Mouse (Mus musculus): ENCODE measurements around the gene Sema4g.

The Sema4g gene

GRCm38 (mm10) chr19:45003740-45004516 is 15.0 kb downstream of the Sema4g start:
- DNase-seq (ENCODE audit: low spot score in 2 of 2), result no peak

DNA sequence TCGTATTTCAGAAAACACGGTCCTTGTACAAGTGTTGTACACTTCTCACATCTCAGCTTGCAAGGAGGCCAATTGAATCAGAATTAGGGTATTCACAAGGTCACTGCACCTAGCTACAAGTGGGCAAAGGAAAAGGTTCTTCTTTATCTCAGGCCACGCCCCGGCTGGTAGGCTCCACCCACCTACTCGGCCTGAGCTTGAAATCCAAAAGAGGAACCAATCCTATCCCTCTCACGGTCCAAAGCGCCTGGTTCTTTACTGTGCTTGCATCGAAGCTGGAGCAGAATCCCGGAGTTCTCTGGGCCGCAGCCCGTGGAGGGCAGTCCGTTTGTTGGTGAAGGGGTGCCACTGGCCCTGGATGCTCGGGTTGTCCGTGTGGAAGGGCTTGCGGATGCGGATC is 16.5 kb downstream of the Sema4g start, which contains the start of gene Twnk:
Twnk (plus strand) TSS at position 220 of the 400 bp plus-strand sequence.
- peak; percentile 66 to 75 for DNase-seq (ENCODE audit: low spot score in 2 of 2)

DNA sequence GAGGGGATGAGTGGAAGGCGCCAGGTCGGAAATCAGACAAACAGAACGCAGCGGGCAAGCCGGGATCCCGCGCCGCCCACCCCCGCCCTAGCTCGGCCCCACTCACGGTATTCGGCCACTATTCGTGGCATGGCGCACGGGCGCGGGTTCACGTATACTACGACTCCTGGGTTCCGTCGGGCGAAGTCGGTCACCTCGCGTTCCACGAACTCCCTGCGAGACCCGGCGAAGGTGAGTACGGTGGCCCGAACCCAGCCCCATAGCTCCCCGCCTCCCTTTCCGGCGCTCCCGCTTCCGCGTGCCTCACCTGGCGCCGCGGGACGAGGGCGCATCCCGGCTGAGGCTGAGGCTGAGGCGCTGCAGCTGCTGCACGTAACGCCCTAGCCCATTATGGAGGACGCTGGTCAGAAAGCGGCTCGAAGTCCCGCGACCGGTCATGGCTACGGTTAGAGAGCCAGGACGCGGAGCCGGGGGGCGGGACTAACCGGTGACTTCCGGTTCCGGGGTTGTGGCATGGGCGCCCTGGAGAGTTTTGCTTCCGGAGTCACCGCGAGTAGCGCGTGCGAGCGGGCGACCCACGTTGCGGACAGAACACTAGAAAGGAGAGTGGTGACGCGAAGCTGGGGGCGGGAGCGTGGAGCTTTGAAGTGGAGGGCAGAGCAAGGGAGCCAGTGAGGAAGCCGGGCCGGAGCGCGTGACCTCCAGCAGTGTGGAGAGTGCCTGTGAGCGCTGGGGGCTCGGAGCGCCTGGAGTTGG is 17.2 kb downstream of the Sema4g start, which contains the start of gene Mrpl43:
Mrpl43 (minus strand) TSS at position 486 of the 756 bp plus-strand sequence.
- DNase-seq (ENCODE audit: low spot score in 2 of 2), result peak; percentile 92 to 96

GRCm38 (mm10) chr19:45007021-45007420 is 18.1 kb downstream of the Sema4g start:
- DNase-seq (ENCODE audit: low spot score in 2 of 2), result no peak

DNA sequence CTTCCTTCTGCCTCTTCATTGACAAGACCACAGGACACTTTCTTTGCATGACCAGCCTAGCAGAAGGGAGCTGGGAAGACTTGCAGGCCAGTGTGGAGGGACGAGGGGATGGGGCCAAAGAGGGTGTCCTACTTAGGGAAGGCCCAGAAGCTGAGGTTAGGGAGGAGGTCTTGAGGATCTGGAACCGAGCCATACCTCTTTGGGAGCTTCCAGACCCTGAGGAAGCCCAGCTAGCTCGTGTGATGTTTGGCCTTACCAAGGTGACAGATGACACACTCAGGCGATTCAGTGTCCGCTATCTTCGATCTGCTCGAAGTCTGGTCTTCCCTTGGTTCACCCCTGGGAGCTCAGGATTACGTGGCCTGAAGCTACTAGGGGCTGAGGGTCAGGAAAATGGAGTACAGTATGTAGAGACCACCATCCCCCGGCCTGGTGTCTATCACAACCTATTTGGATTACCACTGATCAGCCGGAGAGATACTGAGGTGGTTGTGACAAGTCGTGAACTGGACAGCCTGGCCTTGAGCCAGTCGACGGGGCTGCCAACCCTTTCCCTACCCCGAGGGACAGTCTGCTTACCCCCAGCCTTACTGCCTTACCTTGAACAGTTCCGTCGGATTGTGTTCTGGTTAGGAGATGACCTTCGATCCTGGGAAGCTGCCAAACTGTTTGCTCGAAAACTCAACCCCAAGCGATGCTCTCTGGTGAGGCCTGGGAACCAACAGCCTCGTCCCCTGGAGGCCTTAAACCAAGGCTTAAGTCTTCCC is 18.7 kb downstream of the Sema4g start:
- no peak for DNase-seq (ENCODE audit: low spot score in 2 of 2)

- no peak for DNase-seq (ENCODE audit: low spot score in 2 of 2)
Observed at GRCm38 (mm10) chr19:45010646-45011045, 21.7 kb downstream of the Sema4g start.

DNA sequence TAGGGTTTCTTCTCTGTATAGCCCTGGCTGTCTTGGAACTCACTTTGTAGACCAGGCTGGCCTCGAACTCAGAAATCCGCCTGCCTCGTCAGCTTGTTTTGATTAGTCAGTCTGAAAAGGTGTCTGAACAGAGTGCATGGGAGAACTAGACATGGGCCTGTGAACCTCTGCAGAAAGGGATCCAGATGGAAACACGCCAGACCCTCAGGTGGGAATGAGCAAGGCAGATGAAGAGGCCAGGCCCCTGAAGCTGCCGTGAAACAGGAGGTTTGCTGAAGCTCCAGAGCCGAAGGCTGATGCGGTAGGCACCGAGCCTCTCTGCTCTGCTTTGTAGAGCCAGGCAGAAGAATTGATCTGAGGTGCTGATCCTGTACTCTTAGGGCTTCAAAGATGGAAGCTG is 23.3 kb downstream of the Sema4g start:
- no peak for DNase-seq (ENCODE audit: low spot score in 2 of 2)

DNA sequence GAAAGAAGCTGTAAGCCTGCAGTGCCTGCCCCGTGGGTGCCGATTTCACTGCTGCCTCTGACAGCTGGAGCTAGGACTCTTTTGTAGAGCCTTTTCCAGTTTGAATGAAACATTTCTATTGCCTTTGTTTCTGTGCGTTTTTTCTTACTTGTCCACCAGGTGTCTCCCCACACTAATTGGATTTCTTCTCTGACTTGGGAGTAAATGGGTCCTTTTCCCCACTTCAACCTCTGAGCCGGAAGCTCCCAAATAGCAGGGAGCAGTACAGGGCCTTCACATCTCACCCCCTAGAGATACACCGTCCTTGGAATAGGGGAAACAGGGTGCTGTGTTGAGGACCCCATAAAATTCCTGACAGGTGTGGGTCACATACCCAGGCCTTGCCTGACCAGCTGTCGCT is 23.7 kb downstream of the Sema4g start:
- DNase-seq (ENCODE audit: low spot score in 2 of 2), result no peak

DNA sequence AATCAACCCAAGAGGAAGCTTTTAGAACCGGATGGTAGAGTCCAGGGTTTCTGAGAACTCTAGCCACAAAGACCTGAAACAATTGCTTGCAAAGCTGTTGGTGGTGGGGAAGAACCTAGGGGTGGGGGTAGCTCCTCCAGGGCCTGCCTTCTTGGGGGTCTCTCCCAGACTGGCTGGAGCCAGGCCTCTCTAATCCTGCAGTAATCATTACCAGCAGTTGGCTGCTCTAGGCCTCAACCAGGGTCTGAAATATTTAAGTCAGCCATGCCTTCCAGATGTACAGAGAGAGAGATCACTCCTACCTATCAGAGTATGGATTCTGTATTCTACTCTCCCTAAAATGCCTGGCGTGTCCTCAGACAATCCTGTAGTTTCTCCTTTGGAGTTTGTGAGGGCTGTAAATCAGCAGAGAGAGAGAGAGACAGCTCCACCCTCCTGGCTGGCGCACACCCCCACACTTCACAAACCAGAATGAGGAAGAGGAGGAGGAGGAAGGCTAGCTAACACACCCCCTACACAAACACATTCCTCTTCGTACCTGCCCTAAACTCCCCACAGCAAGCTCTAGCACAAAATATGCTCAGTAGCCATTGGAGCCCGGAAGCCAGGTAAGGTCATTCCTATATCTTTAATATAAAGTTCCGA is 24.8 kb downstream of the Sema4g start:
- no peak for DNase-seq (ENCODE audit: low spot score in 2 of 2)

- DNase-seq (ENCODE audit: low spot score in 2 of 2), result no peak
Observed at GRCm38 (mm10) chr19:45014335-45014971, 25.6 kb downstream of the Sema4g start, which contains the start of gene Lzts2. Gene Lzts2, plus strand, starts transcription at chr19:45014414.

GRCm38 (mm10) chr19:45014981-45015402 is 26.1 kb downstream of the Sema4g start:
- DNase-seq (ENCODE audit: low spot score in 2 of 2), result no peak

- DNase-seq (ENCODE audit: low spot score in 2 of 2), result peak; percentile 34 to 42
Observed at GRCm38 (mm10) chr19:45015518-45016281, 26.8 kb downstream of the Sema4g start.

- no peak for DNase-seq (ENCODE audit: low spot score in 2 of 2)
Observed at GRCm38 (mm10) chr19:45016341-45017215, 27.7 kb downstream of the Sema4g start.

GRCm38 (mm10) chr19:45017216-45017771 is 28.4 kb downstream of the Sema4g start:
- DNase-seq (ENCODE audit: low spot score in 2 of 2), result peak in 1 of 2 experiments; percentile 15

DNA sequence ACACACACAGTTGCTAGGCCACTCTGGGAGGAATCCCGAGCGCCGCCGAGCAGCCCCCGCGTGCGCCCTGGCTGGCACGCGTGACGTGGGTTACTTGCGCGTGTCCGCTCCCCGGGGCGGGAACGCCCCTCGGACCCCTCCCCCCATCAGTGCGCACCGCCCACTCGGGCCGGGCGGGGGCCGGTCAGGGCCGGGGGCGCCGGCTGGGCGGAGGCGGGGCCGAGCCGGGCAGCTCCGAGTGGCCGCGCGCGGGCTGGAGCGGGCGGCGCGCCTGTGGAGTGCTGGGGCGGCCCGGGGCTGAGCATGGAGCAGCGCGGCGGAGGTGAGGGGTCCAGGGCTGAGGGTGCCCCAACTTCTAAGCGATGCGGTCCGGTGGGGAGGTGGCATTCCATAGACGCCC is 29.0 kb downstream of the Sema4g start:
- peak in 1 of 2 experiments; percentile 25 for DNase-seq (ENCODE audit: low spot score in 2 of 2)

DNA sequence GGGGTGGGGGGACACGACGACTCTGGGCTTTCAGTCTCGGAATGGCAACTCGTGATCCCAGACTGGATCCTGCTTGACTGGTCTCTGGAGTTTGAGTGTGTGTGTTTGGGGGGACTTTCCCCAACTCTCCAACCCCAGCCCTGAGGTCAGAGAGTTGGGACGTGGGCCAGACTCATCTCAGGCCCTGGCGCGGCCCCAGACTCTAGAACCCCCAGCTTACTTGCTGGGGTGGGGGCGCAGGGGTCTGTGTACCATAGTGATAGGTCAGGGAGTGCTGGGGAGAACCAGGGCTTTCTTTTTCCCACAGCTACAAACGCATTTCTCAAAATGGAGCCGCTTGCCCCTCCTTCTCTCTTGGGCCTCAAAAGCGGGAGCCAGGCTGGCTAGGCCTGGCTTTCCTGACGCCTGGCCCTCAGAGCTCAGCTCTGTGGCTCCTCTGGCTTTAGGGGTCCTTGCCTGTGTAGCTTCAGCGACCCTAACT is 29.5 kb downstream of the Sema4g start:
- no peak for DNase-seq (ENCODE audit: low spot score in 2 of 2)

DNA sequence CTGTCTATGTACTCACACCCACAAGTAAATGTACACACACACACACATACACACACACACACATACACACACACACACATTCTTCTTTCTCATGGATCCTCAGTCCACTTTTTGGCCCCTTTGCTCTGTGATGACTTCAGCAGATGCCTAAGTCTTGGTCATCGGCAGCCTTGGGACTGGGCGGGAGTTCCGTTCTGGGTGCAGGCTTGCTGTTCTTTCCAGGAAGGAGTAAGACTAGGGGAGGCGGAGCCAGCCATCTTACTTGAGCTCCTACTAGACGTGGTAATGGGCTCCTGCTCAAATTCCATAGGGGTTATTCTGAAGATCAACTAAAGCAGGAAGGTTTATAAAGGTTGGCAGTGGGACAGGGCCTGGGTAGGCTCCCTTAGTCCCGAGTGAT is 31.4 kb downstream of the Sema4g start:
- no peak for DNase-seq (ENCODE audit: low spot score in 2 of 2)

DNA sequence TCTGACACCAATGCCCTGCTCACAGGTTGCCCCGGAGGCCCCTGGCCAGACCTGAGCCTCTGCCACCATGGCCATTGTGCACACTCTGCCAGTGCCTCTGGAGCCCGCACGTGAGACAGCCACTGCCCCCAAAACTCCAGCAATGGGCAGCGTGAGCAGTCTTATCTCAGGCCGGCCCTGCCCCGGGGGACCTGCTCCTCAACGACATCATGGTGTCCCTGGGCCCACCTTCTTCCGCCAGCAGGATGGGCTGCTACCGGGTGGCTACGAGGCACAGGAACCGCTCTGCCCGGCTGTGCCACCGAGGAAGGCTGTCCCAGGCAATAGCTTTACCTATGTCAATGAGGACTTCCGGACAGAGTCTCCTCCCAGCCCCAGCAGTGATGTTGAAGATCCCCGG is 32.5 kb downstream of the Sema4g start:
- DNase-seq (ENCODE audit: low spot score in 2 of 2), result no peak

GRCm38 (mm10) chr19:45023993-45024392 is 35.1 kb downstream of the Sema4g start:
- DNase-seq (ENCODE audit: low spot score in 2 of 2), result no peak
